Mouse (Mus musculus) frontal cortex, adult (tissue): ENCODE results near the gene Enam.
"Not testable (repeated sequence)": the region's sequence is repeated elsewhere in the genome, so short reads cannot be mapped to it uniquely, and the experiment has no call there.

Experiments used
- ATAC-seq: cut with Nextera tagmentation; 2 replicates; pipeline ENCODE4 v1.9.2; 2017; ENCODE audit warnings: mild to moderate bottlenecking, moderate library complexity, mixed read lengths; ENCODE audit not compliant: low TSS enrichment

Enam gene

GRCm38 (mm10) chr5:88487675-88488074 is at the start of gene Enam:
TSS of gene Enam (plus strand) at chr5:88487975.
- ATAC-seq = no peak

DNA sequence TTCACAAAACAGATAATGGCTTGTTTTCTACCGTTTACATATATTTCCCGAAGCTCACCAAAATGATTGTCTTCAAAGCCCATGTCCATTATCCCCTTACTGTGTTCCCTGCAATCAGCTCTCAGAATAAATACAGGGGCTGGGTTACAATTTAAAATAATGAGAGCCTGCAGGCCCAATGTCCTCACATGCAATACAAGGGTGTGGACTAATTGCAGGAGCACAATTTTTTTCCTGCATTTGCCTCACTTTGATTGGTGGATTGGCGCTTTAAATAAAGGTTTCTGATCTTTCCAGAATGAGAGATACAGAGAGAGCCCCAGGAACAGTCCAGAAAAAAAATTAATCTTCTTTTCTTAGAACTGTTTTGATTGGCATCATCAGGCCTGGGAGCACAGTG is 32.1 kb upstream of the Enam start, which contains the start of gene Ambn:
Gene Ambn, plus strand, starts transcription at position 301 of the 400 bp plus-strand sequence.
- no peak for ATAC-seq

- ATAC-seq = no peak
These were observed 20.3 kb upstream of the Enam start for GRCm38 (mm10) chr5:88467471-88467870.

- no peak for ATAC-seq
These were observed 18.7 kb upstream of the Enam start for GRCm38 (mm10) chr5:88468807-88469704.

DNA sequence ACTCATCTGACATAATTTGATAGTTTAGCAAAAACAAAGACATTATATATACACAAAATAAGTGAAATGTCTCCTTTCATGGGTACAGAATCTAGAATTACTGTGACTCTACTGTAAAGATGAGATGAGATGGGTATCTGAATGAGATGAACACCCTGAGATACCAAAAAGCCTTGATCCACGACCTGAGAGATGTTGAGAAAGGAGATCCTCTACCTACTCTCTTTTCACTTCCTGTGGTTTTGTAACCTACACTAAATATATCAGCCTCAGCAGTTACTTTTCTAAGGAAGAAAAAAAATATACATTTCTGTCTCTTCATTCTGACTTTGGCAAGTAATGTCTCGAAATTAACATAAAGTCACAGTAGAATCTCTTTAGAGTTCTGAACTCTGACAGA is 1.2 kb downstream of the Enam start:
- no peak for ATAC-seq

DNA sequence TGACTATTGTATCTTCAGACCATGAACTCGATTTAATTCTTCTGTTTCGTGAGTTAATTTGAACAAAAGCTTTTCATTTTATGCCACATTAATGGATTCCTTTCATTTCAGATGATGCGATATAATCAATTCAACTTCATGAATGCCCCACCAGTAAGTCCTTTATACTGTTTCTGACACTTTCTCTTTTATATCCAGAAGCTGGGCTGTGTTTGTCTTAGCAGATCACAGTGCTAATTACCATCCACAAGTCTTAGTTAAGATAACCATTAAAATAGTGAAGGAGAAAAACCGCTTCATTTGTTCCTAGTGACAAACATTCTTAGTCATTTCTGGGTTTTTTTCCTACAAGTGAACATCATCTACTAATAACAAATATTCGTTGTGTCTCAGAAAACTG is 3.3 kb downstream of the Enam start:
- ATAC-seq = no peak

DNA sequence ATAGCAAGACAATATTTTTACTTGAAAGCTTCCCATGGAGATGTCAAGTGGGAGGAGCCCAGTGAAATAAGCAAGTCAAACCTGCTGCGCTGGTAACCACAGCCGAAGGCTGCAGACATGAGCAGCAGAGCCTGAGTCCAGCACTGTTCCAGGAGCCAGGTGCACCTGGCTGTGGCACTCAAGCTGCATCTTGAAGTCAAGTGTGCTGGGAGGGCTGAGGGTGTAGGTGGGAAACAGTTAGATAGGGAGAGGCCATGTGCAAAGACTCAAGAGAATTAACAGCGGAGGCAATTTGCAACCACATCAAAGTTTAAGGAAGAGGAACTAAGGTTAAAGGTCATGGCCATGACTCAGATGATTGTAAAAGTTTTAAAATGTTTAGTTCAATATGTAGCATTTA is 12.0 kb downstream of the Enam start:
- ATAC-seq = no peak

- ATAC-seq = no peak
These were observed 20.8 kb downstream of the Enam start for GRCm38 (mm10) chr5:88508555-88508954.

DNA sequence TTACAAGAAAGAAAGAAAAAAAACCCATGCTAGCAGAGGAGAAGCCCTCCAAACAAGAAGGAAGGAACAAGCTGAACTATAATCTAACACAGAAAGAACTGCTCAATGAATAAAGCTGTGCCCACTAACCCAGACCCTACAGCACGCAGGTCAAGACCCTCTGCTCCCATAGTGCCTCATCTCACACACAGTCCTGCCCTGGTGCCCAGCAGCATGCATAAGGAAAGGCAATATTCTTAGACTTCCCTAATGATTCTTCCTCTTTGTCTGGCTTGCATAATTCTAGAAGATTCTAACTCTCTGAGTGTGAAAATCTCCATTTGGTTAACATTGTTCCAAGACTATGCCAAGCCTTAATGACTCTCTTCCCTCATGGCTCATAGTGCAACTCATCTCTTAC is 21.2 kb downstream of the Enam start:
- ATAC-seq = no peak

- ATAC-seq = peak; percentile 90
These were observed 31.5 kb downstream of the Enam start for GRCm38 (mm10) chr5:88519232-88519631.

DNA sequence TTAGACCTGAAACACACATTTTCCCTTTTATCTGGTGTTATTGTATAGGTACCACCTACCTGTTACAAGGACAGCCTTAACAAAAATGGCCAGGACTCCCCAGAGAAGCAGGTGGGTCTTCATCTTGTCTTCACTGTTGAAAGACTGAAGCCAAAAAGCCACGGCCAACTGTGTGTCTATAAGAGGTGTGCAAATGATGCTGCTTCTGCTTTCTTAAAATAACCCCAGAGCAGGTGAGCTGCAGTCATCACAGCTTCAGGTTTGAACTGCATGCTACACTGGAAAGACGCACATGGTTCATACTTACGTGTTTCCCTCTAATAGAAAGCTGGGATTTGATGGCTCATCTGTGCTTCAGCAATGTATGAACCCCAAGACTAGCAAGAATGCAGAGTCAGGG is 39.9 kb downstream of the Enam start, which contains the start of gene Jchain:
Gene Jchain, minus strand, starts transcription at position 235 of the 400 bp plus-strand sequence.
- ATAC-seq = no peak

DNA sequence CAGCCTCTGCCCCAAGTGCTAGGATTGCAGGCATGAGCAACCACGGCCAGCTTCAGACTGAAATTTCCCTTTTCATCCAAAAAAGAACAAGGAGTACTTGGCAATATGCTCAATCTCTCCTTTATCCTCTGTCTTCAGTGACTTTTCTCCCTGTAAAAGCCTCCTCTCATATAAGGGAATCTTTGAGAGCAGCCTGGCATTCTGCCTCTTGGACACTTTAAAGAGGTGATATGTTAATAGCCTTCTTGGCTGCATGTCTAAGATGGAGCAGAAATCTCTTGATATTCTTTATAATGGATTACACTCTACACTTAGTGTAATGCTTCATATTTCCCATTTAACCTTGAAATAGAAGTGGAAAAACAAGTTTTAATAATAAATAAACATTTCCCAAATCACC is 43.1 kb downstream of the Enam start:
- ATAC-seq = no peak

DNA sequence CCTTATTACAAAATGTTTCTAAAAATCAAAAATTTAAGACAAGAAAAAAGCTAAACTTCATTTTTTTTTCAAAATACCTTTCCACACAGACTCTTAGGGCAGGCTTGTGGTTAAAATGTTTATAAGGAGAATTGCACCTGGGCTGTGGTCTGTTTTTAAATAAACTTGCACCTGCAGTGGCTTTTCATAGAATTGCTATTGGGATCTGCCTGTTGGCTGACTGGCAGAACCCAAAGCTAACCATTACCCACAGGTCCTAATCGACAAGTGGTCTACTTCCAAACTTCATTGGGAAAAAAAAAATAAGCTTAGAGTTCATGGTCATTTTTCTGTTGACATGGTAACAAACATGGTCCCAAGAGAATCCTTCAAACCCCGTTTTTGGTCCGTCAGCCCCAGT is 46.9 kb downstream of the Enam start:
- ATAC-seq = no peak

- ATAC-seq = no peak
These were observed 53.1 kb downstream of the Enam start for GRCm38 (mm10) chr5:88540845-88541244.

DNA sequence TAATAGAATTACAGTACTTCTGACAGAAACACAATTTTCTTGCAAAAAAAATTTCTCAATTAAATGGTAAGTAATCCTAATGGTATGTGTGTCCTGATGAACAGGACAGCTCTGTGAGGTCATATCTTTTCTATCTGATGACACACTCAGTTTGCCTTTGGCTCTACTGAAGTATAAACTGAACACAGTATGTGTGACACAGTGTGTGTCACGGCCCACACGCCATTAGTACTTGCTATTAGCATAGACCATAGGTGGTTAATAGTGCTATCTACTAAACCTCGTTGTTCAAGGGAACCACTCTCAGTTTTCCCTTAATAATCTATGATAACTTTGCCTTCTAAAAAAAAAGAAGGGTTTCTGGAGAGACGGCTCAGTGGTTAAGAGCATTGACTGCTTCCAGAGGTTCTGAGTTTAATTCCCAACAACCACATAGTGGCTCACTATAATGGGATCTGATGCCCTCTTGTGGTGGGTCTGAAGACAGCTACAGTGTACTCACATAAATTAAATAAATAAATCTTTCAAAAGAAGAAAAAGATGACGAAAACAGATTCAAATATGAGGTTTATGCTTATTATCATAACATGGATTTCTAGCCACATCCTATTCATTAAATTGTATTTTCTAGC is 55.0 kb downstream of the Enam start:
- peak; percentile 73; the same call in 1 of the 2 replicates for ATAC-seq

DNA sequence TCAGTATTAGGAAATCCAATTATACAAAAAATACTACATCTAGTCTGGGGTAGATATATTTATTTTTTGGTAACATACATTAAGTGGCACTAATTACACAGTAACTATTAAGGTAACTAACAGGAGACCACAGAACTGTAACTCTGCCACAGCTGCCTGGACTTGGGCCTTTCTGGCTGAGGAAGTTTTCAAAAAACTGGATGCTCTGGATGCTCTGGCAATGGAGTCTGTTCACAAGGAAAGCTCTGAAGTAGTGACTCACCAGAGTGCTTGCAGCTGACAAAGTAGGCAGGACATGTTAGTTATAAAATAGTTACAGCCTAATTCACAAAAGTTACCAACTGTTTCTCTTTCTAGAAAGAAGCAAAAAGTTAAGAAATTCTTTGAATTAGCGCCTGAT is 56.6 kb downstream of the Enam start:
- not testable (repeated sequence) for ATAC-seq

DNA sequence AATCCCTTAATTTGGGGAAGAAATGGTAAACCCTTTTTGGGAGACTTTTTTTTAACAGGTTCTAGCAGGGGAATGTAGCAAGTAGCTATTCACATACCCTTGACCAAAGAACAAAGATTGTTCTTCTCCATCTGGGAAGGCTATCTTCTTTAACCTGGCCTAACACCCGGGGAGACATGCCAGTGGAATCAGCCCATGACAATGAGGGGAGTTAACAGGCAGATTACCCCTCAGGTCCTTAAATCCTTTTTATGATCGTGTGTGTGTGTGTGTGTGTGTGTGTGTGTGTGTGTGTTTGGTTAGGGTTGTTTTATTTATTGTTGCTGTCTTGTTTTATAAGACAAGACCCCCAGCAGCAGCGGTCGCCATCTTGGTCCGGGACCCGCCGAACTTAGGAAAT is 57.8 kb downstream of the Enam start:
- ATAC-seq = no peak

GRCm38 (mm10) chr5:88553271-88554085 is 65.7 kb downstream of the Enam start:
- ATAC-seq = peak; percentile 84

DNA sequence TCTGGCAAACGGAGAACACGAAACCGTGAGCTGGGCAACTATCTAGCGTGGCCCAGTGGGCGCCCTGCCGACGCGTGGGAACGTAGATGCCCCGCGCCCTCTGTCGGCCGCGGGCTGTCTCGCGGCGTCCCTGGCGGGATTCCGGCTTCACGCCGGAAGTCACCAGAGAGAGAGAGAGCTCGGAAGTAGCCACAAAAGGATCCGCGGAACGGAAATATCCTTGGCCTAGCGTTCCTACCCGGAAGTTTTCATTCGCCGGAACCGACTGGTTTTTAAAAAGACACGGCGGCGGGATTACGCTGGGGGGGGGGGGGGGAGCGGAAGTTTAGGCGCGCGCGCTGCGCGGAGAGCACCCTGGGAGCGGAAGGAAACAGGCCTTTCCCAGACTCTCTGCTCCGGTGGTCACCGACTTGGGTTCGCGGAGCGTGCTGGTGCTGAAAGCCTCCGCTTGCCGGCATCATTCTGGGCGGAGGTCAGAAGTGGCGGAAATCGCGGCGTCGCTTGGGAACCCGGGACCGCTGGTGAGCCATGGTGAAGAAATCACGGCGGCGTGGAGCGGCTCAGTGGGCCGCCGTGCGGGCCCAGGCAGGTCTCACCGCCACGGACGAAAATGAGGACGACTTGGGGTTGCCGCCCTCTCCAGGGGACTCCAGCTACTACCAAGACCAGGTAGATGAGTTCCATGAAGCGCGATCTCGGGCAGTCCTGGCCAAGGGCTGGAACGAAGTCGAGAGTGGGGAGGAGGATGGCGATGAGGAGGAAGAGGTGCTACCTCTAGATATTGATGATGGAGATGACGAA is 66.5 kb downstream of the Enam start, which contains the start of gene Utp3:
Gene Utp3, plus strand, starts transcription at position 377 of the 801 bp plus-strand sequence.
- ATAC-seq = peak; percentile 96
